Mouse (Mus musculus) spleen, adult 2 months (tissue): ENCODE results near the gene Olfr1437.

Source experiments
- CTCF ChIP-seq: fragments of 200-500 bp; IDR thresholded peaks from 2 replicates; pipeline ENCODE4 v1.5.1; 2011; ENCODE audit warnings: mild to moderate bottlenecking, inconsistent platforms; ENCODE audit not compliant: insufficient read depth, insufficient read length, insufficient replicate concordance; ENCODE audit errors: extremely low read depth
- POLR2A ChIP-seq: fragments of 200-500 bp; IDR thresholded peaks from 2 replicates; pipeline ENCODE4 v1.6.1; 2011; ENCODE audit warnings: low read depth, low read length, inconsistent platforms

DNA sequence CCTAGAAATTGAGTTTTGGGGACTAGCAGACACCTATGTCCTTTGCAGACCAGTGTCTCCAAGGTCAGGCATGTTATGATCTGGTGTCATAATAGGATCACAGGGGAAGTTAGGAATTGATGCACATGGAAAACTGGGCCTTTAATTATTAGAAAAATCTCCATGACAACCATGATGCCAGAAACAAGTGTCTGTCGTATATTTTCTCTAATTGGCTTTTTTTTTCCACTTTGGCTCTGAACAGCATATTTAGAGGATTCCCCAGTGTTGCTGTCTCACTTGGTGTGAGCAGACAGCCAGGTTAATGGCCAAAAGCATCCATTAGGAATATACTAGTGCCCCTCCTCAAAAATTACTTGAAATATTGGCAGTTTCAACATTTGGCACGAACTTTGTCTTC is 45.3 kb downstream of the Olfr1437 start, which contains the start of gene Olfr1434:
- TF ChIP-seq POLR2A (no peak), CTCF (no peak)
